Mouse (Mus musculus): ENCODE measurements around the gene Tmem121b.

DNA sequence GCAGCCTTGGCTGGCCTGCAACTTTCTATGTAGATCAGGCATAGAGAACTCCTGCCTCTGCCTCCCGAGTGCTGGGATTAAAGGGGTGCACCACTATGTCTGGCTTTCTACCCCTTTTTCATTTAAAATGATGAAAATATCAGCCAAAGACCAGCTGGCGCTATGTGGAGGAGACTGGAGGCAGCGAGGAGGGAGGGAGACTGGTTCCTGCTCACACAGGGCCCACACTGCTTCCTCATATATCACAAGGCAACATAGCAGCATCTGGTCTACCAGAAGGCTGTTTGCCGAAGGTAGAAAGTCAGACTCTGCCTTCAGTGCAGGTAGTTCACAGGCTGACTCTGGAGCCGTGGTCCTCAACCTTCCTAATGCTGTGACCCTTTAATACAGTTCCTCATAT, 13.2 kb downstream of the Tmem121b start:
- TF ChIP-seq TBP (IDR thresholded peaks at IDR 0.05; ENCODE audit: low read depth, low read length) (no peak), E2F4 (IDR thresholded peaks at IDR 0.05; ENCODE audit: borderline replicate concordance, low read depth, low read length) (no peak), ELF1 (IDR thresholded peaks at IDR 0.05; ENCODE audit: low read depth, low read length) (no peak), POLR2A (IDR thresholded peaks at IDR 0.05; ENCODE audit: control insufficient read depth in 1 of 2, insufficient read depth in 1 of 2, low read depth in 1 of 2, low read length in 2 of 2, poor library complexity in 1 of 2) (no peak), ZKSCAN1 (IDR thresholded peaks at IDR 0.05; ENCODE audit: low read depth, low read length) (no peak), USF2 (IDR thresholded peaks at IDR 0.05; ENCODE audit: borderline replicate concordance in 1 of 2, insufficient read depth in 1 of 2, low read depth in 1 of 2, low read length in 2 of 2) (no peak), CTCF (IDR thresholded peaks at IDR 0.05 in 2 of 3, conservative IDR thresholded peaks at IDR 0.05 in 1 of 3; ENCODE audit: control insufficient read depth in 1 of 3, insufficient read depth in 1 of 3, low read depth in 2 of 3, low read length in 3 of 3, poor library complexity in 1 of 3, severe bottlenecking in 1 of 3) (no peak), GATA1 (IDR thresholded peaks at IDR 0.05; ENCODE audit: low read depth, low read length) (no peak), UBTF (IDR thresholded peaks at IDR 0.05; ENCODE audit: borderline replicate concordance, insufficient read depth, low read depth, low read length) (no peak), JUND (IDR thresholded peaks at IDR 0.05; ENCODE audit: low read depth, low read length) (no peak), TCF12 (IDR thresholded peaks at IDR 0.05; ENCODE audit: low read depth, low read length) (no peak)
